Mouse (Mus musculus) cerebellum, adult 11-12 months (tissue): ENCODE results near the gene Snx19.

ENCODE experiments used
- DNase-seq: peaks from one replicate; pipeline ENCODE4 v3.0.0; 2022

The Snx19 gene

GRCm38 (mm10) chr9:30485161-30485560 is 58.3 kb downstream of the Snx19 start:
- DNase-seq: no peak

GRCm38 (mm10) chr9:30488384-30488783 is 61.5 kb downstream of the Snx19 start:
- no peak for DNase-seq

- no peak for DNase-seq
Observed at GRCm38 (mm10) chr9:30494446-30494845, 67.5 kb downstream of the Snx19 start.

- DNase-seq: no peak
Observed at GRCm38 (mm10) chr9:30508966-30509365, 82.1 kb downstream of the Snx19 start.

- DNase-seq: no peak
Observed at GRCm38 (mm10) chr9:30515953-30516352, 89.0 kb downstream of the Snx19 start.
